Mouse (Mus musculus): ENCODE measurements around the gene Cryba4. TPM values are rescaled to one million over a fixed set of nuclear protein-coding genes. Genes with fewer than 3 reads are reported as not detected.

Cryba4 gene
- total RNA-seq, 4 experiments from 2014 or later: 7.6 to 10.4 (median 8.5) TPM

- DNase-seq (ENCODE audit: low spot score): no peak
These were observed 13.9 kb upstream of the Cryba4 start for GRCm38 (mm10) chr5:112266011-112266777.

- no peak for DNase-seq (ENCODE audit: low spot score)
These were observed 13.2 kb upstream of the Cryba4 start for GRCm38 (mm10) chr5:112265515-112265914.

GRCm38 (mm10) chr5:112265110-112265509 is 12.8 kb upstream of the Cryba4 start:
- no peak for DNase-seq (ENCODE audit: low spot score)

GRCm38 (mm10) chr5:112264099-112264498 is 11.8 kb upstream of the Cryba4 start:
- no peak for DNase-seq (ENCODE audit: low spot score)

- DNase-seq (ENCODE audit: low spot score): no peak
These were observed 8.5 kb upstream of the Cryba4 start for GRCm38 (mm10) chr5:112260818-112261217.

GRCm38 (mm10) chr5:112259862-112260650 is 7.7 kb upstream of the Cryba4 start:
- no peak for DNase-seq (ENCODE audit: low spot score)

GRCm38 (mm10) chr5:112257896-112258295 is 5.6 kb upstream of the Cryba4 start:
- no peak for DNase-seq (ENCODE audit: low spot score)

GRCm38 (mm10) chr5:112256457-112256856 is 4.1 kb upstream of the Cryba4 start:
- no peak for DNase-seq (ENCODE audit: low spot score)

GRCm38 (mm10) chr5:112255426-112255825 is 3.1 kb upstream of the Cryba4 start, which contains the start of gene Crybb1:
Gene Crybb1, plus strand, starts transcription at chr5:112255815.
- DNase-seq (ENCODE audit: low spot score): peak; percentile 77

- peak; percentile 62 for DNase-seq (ENCODE audit: low spot score)
These were observed 2.0 kb upstream of the Cryba4 start for GRCm38 (mm10) chr5:112254282-112254806.

- peak; percentile 56 for DNase-seq (ENCODE audit: low spot score)
These were observed 851 bp upstream of the Cryba4 start for GRCm38 (mm10) chr5:112253169-112253568.

- DNase-seq (ENCODE audit: low spot score): no peak
These were observed 3.2 kb downstream of the Cryba4 start for GRCm38 (mm10) chr5:112249106-112249505.

- DNase-seq (ENCODE audit: low spot score): no peak
These were observed 4.9 kb downstream of the Cryba4 start for GRCm38 (mm10) chr5:112247399-112247798.

GRCm38 (mm10) chr5:112244890-112245615 is 7.3 kb downstream of the Cryba4 start:
- no peak for DNase-seq (ENCODE audit: low spot score)

GRCm38 (mm10) chr5:112244275-112244562 is 8.1 kb downstream of the Cryba4 start:
- no peak for DNase-seq (ENCODE audit: low spot score)

GRCm38 (mm10) chr5:112243539-112244274 is 8.6 kb downstream of the Cryba4 start:
- no peak for DNase-seq (ENCODE audit: low spot score)

- no peak for DNase-seq (ENCODE audit: low spot score)
These were observed 9.3 kb downstream of the Cryba4 start for GRCm38 (mm10) chr5:112243041-112243440.

GRCm38 (mm10) chr5:112242361-112242778 is 9.9 kb downstream of the Cryba4 start:
- DNase-seq (ENCODE audit: low spot score): peak; percentile 47

GRCm38 (mm10) chr5:112241849-112242248 is 10.5 kb downstream of the Cryba4 start:
- DNase-seq (ENCODE audit: low spot score): no peak

GRCm38 (mm10) chr5:112240761-112241160 is 11.6 kb downstream of the Cryba4 start:
- peak; percentile 88 for DNase-seq (ENCODE audit: low spot score)

- DNase-seq (ENCODE audit: low spot score): no peak
These were observed 13.4 kb downstream of the Cryba4 start for GRCm38 (mm10) chr5:112238781-112239482.
